Mouse (Mus musculus) heart, embryonic 12.5 days (tissue): ENCODE data around the gene Foxa2. TPM values are rescaled to one million over a fixed set of nuclear protein-coding genes. Genes with fewer than 3 reads are reported as not detected.
A peak's percentile ranks its signal among the peaks of the same experiment; 100 is the strongest.

Experiments
- ATAC-seq: fragments of 200-750 bp; cut with Nextera tagmentation; 2 replicates; pipeline ENCODE4 v1.8.0; 2017; ENCODE audit warnings: moderate TSS enrichment, moderate library complexity; ENCODE audit not compliant: insufficient number of reproducible peaks, low FRiP score
- H3K27ac ChIP-seq: fragments of 300-500 bp; sonication (generic); 2 replicates; pipeline ENCODE4 v1.5.1; 2016; ENCODE audit warnings: mild to moderate bottlenecking, moderate library complexity; ENCODE audit not compliant: poor library complexity, severe bottlenecking
- H3K27me3 ChIP-seq: fragments of 300-500 bp; sonication (generic); replicated peaks from 2 replicates; pipeline ENCODE4 v1.6.1; 2016; ENCODE audit warnings: mild to moderate bottlenecking, moderate library complexity
- H3K36me3 ChIP-seq: fragments of 300-500 bp; sonication (generic); 2 replicates; pipeline ENCODE4 v1.6.1; 2016; ENCODE audit warnings: mild to moderate bottlenecking, moderate library complexity
- H3K4me1 ChIP-seq: fragments of 300-500 bp; sonication (generic); replicated peaks from 2 replicates; pipeline ENCODE4 v1.6.1; 2016; ENCODE audit warnings: mild to moderate bottlenecking
- H3K4me2 ChIP-seq: fragments of 300-500 bp; sonication (generic); 2 replicates; pipeline ENCODE4 v1.6.1; 2016; ENCODE audit warnings: mild to moderate bottlenecking, moderate library complexity
- H3K4me3 ChIP-seq: fragments of 300-500 bp; sonication (generic); 2 replicates; pipeline ENCODE4 v1.5.1; 2016; ENCODE audit warnings: mild to moderate bottlenecking
- H3K9ac ChIP-seq: fragments of 300-500 bp; sonication (generic); 2 replicates; pipeline ENCODE4 v1.6.1; 2016; ENCODE audit warnings: mild to moderate bottlenecking, moderate library complexity
- H3K9me3 ChIP-seq: fragments of 300-500 bp; sonication (generic); replicated peaks from 2 replicates; pipeline ENCODE4 v1.6.1; 2016; ENCODE audit warnings: mild to moderate bottlenecking, moderate library complexity
- WGBS: fragments of 180-500 bp; shearing (Covaris S2); methylation state at CpG from one replicate; pipeline ENCODE4 v1.1.7; 2016; 5-methylcytosine and 5-hydroxymethylcytosine counted together
- polyA plus RNA-seq: library from polyadenylated mRNA; unstranded; fragments of >200 nt; fragmentation: Nextera tagmentation; extraction: Ambion mirVana; gene quantifications from 2 replicates; pipeline ENCODE4 v1.2.1, GENCODE M21; 2016

Foxa2 gene
- polyA plus RNA-seq, 1 experiment from 2014 or later = 0.55 TPM

DNA sequence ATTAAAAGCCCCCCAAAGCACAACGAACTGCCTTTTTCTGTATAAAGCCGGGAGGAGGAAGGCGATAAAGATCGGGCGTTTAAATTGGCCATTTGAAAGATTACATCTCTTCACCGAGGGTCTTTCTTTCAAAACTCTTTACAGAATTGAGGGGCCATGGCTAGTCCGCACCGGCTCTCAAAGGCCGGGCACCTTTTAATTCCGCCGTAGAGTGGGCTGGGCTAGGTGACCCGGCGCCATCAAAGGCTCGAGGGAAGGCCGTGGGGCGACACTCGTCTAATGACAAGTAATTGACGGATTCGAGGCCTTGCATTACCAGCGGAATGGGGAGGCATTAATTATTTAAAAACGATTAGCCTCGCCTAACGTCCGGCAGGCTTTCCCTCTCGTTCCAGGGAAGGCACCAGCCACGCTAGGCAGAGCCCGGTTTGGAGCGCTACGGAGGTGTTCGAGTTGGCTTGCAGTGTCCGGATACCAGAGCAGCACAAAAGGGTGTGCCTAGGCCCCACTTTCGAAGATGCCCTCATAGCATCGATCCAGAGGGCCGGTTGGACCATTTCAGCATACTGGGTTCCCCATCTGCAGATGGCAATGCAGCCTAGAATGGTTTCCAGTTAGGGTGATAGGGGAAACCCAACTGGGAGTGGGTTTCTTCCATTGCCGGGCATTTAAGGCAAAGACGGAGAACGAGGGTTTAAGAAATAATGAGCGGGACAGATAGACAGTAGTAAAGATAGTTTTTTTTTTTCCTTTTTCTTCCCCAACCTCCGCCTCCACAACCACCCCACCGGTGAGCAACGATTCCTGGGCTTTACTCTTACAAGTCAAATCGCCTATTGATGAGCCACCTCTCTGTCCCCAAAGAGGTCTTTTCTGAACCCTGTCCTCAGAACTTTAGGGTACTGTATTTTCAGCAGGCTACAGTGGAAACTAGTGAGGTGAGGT, 8.1 kb downstream of the Foxa2 start:
- Histone ChIP-seq H3K9me3 (no peaks in the 10 kb centered on the region), H3K27ac (no peak overlapping the region), H3K36me3 (no peaks in the 10 kb centered on the region), H3K4me2 (no peak overlapping the region), H3K27me3 (peaks cover 98% of the 10 kb centered on the region), H3K4me3 (no peak overlapping the region), H3K9ac (no peak overlapping the region), H3K4me1 (peaks cover 11% of the 10 kb centered on the region)
- WGBS = 1% methylated on average over 42 of the region's 42 CpGs
- ATAC-seq = no peak

DNA sequence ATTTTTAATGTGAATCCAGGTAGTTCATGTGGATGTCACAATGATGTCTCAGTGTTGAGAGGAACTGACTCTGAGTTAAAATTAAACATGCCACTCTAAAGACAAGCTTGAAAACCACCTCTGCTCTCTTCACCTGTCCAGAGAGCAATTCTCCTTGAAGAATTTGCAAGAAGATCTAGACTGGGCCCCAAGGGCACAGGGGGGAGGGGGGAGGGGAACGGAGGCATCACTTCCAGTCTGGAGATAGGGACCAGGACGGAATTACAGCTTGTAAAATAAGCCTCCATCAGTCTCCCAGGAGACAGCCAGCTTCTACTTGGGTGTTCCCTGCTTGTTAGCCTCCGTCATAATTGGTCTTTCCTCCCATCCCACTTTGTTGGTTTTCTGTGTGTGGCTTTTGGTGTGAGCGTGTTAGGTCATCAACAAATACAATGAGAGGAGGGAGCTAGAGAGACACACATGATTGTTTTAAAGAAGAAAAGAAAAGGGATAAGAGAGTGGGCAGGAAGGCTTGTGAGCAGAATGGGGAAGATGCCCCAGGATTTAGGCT, 10.1 kb downstream of the Foxa2 start:
- H3K4me2 ChIP-seq = no peak overlapping the region
- WGBS = 1% methylated on average over 4 of the region's 4 CpGs
- no peak for ATAC-seq
- no peaks in the 10 kb centered on the region for H3K9me3 ChIP-seq
- peaks cover 11% of the 10 kb centered on the region for H3K4me1 ChIP-seq
- H3K27ac ChIP-seq = no peak overlapping the region
- peaks cover 91% of the 10 kb centered on the region for H3K27me3 ChIP-seq
- H3K36me3 ChIP-seq = no peaks in the 10 kb centered on the region
- H3K9ac ChIP-seq = no peak overlapping the region
- H3K4me3 ChIP-seq = no peak overlapping the region

DNA sequence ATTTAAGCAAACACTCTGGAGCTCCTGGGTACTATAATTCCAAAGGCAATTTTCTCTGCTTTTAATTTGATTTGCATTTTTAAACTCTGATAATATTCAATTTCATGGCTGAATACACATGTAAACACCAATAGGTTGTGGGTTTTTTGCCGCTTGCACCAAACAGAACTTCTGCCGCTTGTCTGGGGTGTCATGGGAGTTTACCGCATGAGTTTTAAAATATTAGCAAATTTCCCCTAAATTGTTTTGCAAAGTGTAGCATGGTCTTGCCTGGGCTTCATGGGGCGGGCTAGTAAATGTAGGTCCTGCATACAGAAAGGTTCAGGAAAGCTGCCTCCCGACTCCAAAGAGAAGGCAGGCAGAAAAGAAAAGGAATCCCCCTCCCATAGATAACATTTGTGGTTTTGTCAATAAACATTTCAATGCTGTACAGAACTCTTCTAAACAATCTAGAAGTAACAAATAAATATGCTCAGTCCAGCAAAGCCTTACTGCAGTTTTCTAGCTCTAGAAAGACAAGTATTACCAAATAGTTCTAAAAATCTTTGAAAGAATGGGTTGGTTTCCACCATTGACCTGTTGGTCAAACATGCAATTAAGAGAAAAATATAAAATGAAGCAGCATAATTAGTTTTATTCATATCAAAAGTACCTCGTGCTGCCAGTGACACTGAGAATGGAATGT, 15.6 kb downstream of the Foxa2 start:
- Histone ChIP-seq H3K9ac (no peak overlapping the region), H3K27me3 (peaks cover 75% of the 10 kb centered on the region), H3K4me1 (no peaks in the 10 kb centered on the region), H3K9me3 (no peaks in the 10 kb centered on the region), H3K4me3 (no peak overlapping the region), H3K36me3 (no peaks in the 10 kb centered on the region), H3K27ac (no peak overlapping the region), H3K4me2 (no peak overlapping the region)
- no peak for ATAC-seq
- WGBS = 8% methylated on average over 6 of the region's 6 CpGs

DNA sequence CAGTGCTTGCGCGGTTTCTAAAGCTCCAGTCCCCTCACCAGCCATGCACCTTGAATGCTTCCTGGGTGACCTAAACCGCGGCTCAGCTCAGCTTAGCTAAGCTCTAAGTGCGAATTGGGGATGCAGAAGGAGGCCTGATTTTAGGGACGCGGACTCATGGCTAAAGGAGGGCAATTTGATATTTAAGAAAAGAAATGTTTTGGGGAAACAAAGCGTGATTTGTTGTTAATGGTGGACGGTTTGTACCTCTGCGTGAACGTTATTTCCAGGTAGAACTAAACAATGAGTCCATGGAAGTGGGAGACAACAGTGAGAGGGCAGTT, 16.2 kb downstream of the Foxa2 start:
- peak overlapping the region; percentile 17 for H3K4me3 ChIP-seq
- H3K27ac ChIP-seq = no peak overlapping the region
- peak overlapping the region; percentile 43 for H3K4me2 ChIP-seq
- no peaks in the 10 kb centered on the region for H3K9me3 ChIP-seq
- ATAC-seq = no peak
- no peak overlapping the region for H3K9ac ChIP-seq
- H3K4me1 ChIP-seq = no peaks in the 10 kb centered on the region
- H3K36me3 ChIP-seq = no peaks in the 10 kb centered on the region
- peaks cover 73% of the 10 kb centered on the region for H3K27me3 ChIP-seq
- 2% methylated on average over 11 of the region's 11 CpGs for WGBS

DNA sequence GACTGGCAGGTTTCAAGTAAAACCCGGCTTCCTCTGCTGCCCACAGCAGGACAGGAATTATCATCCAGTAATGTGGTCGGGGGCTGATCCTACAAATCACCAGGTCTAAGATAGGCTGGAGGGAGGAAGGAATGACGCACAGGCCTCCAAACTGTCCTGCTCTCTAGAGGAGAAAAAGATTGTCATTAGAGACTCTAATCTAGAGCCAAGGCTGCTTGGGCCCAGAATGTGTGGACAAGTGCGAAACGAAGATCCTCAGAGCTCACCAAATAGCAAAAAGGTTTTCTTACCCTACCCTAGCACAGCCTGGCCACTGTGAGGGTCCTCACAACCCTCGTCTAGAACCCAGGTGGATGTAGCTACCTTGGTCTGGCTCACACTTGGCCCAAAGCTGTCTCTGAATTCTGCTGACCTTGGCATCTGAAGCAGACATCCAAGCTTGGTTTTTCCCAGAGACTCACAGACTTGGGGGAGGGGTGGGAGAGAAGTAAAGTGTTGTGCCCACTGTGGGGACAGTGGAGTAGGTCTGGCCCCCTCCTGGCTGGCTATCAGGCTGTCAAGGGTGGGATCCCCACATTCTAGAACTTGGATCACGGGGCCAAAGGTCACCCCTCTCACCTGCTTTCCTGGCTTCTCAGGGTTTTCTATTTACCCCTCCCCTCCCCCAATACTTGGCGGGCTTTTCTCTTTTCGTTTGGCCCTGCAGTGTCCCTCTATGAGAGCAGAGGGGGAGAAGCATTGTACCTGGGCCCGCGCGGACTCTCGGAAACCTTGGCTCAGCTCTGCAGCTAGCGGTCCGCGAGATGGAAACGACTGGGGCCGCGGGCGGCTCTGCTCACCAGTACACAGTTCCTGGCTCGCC, 16.8 kb downstream of the Foxa2 start:
- Histone ChIP-seq H3K27me3 (peaks cover 73% of the 10 kb centered on the region), H3K4me1 (no peaks in the 10 kb centered on the region), H3K9me3 (no peaks in the 10 kb centered on the region), H3K4me2 (peak overlapping the region; percentile 43), H3K27ac (no peak overlapping the region), H3K9ac (no peak overlapping the region), H3K4me3 (peak overlapping the region; percentile 17), H3K36me3 (no peaks in the 10 kb centered on the region)
- WGBS = 5% methylated on average over 21 of the region's 21 CpGs
- no peak for ATAC-seq

DNA sequence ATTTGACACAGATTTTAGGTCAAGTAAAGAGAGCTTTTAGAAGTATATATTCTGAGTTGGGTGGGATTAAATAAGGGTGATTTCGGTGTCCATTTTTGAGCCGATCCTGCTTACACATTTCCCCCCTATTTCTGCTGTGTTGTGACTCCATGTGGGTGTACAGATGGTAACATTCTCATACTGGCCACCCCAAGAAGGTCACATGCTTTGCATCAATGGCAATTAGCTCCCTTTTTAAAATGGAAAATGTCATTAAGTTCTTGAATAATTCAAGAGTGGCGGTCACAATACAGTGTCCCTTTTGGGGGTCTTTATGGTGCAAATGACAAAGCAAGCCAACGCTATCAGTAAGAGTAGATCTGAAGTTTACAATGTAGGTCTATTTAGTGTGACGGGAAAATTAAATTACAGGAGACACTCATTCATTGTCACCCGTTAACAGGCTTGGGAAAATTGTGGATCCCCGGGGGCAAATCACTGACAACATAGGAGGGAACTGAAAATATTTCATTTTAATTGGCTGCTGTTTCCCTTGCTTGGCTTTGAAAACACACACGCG, 17.6 kb downstream of the Foxa2 start:
- ATAC-seq = no peak
- Histone ChIP-seq H3K9ac (no peak overlapping the region), H3K4me3 (no peak overlapping the region), H3K4me2 (no peak overlapping the region), H3K4me1 (no peaks in the 10 kb centered on the region), H3K27ac (no peak overlapping the region), H3K27me3 (peaks cover 73% of the 10 kb centered on the region), H3K36me3 (no peaks in the 10 kb centered on the region), H3K9me3 (no peaks in the 10 kb centered on the region)
- 27% methylated on average over 9 of the region's 9 CpGs for WGBS

DNA sequence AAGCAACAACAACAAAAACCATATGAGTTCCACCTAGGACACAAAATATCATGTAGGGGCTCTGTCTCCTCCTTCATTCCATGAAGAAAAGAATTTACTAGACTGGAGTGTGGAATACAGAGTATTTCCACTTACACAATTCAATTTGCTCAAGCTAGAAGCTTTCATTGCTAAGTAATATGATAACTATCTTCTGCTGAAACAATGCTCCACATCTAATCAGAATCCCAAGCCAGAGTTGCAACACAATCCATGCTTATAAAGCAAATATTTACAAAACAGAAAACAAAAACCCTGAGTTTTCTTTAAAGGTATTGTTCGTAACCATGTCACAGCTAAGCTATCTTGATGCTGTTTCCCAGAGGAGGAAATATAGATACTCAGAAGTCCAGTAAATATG, 20.4 kb downstream of the Foxa2 start:
- WGBS = 74% methylated on average over 1 of the region's 1 CpGs

DNA sequence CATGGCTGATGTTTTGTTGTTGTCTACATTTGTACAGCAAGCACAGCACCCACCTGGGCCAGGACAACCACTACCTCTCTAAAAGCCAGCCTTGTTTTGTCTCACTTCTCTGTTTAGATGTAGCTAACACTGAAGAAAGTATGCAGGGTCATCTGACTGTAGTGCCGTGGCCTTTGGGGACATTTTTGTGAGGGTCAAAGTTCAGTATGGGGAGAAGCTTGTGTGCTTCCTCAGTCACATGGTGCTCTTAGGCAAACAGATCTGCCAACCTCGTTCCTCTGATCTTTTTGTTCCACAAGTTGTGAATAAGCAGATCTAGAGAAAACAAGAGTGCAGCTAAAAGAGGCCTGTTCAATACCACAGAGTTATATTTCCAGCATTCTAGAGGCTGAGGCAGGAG, 21.3 kb downstream of the Foxa2 start:
- no peak overlapping the region for H3K9ac ChIP-seq
- H3K4me3 ChIP-seq = no peak overlapping the region
- no peaks in the 10 kb centered on the region for H3K36me3 ChIP-seq
- no peaks in the 10 kb centered on the region for H3K4me1 ChIP-seq
- no peak for ATAC-seq
- H3K4me2 ChIP-seq = no peak overlapping the region
- 34% methylated on average over 2 of the region's 2 CpGs for WGBS
- H3K27ac ChIP-seq = no peak overlapping the region
- H3K27me3 ChIP-seq = peaks cover 73% of the 10 kb centered on the region
- no peaks in the 10 kb centered on the region for H3K9me3 ChIP-seq

More for the DNA sequence above, 20.4 kb downstream of the Foxa2 start:
- Histone ChIP-seq H3K9ac (no peak overlapping the region), H3K9me3 (no peaks in the 10 kb centered on the region), H3K27ac (no peak overlapping the region), H3K4me1 (no peaks in the 10 kb centered on the region), H3K36me3 (no peaks in the 10 kb centered on the region), H3K4me3 (no peak overlapping the region), H3K27me3 (peaks cover 74% of the 10 kb centered on the region), H3K4me2 (no peak overlapping the region)
- ATAC-seq = no peak

DNA sequence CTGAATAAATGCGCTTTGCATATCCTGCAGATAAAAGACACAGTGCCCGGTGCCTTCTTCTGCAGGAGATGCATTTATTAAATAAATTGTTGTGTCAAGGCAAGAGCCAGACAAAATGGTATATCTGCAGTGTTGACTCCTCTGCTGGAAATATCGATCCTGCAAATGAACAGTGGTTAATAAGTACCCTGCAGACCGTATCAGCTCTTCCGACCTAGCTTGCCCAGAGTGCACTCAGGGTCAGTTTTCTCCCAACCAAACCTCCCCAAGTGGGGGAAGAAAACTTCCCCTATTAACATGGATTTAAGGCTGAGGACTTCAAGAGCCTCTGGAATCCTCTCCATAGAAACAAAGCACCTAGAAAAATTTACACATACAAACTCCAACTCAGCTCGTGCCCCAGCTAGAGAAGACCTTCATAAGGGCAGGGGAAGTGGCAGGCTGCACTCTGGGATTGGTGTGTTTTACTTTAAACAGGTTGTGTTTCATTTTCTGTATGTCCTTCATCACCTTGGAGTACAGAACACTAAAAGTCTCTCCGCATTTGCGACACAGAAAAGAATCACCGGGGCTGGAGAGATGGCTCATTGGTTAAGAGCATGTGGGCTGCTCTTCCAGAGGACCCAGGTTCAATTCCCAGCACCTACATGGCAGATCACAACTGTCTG, 22.4 kb downstream of the Foxa2 start:
- Histone ChIP-seq H3K9ac (no peak overlapping the region), H3K27ac (no peak overlapping the region), H3K4me1 (no peaks in the 10 kb centered on the region), H3K4me3 (no peak overlapping the region), H3K36me3 (no peaks in the 10 kb centered on the region), H3K27me3 (peaks cover 62% of the 10 kb centered on the region), H3K4me2 (no peak overlapping the region), H3K9me3 (no peaks in the 10 kb centered on the region)
- 70% methylated on average over 9 of the region's 9 CpGs for WGBS
- no peak for ATAC-seq

DNA sequence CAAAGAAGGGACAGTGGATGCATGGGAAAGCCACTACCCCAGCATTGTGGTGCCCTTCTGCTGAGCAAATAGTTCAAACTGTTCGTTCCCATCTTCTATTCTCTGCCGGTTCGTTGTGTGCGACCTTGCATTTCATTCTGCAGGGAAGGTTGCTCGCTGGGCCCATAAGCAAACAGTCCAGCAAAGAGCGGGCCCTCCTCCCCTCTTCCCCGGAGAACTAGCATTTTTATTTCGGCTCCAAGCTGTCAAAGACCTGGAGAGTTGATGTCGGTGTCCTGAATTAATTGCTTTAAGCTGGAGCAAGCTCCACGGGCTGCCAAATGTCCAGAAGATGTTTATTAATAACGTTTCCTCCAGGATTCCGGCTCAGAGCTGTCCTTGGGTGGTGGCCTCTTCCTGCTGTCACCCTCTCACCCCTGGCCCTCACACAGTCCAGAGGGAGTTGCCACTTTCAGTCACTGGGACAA, 23.4 kb downstream of the Foxa2 start:
- Histone ChIP-seq H3K4me2 (no peak overlapping the region), H3K4me3 (no peak overlapping the region), H3K36me3 (no peaks in the 10 kb centered on the region), H3K27ac (no peak overlapping the region), H3K9me3 (no peaks in the 10 kb centered on the region), H3K27me3 (peaks cover 57% of the 10 kb centered on the region), H3K4me1 (no peaks in the 10 kb centered on the region), H3K9ac (no peak overlapping the region)
- ATAC-seq = no peak
- whole genome bisulfite sequencing = 22% methylated on average over 12 of the region's 12 CpGs
